Mouse (Mus musculus) A20 (cell line): ENCODE measurements around the gene Slc1a3.

Source experiments
- DNase-seq: peaks from one replicate; pipeline ENCODE4 v3.0.0-alpha.2; 2011; ENCODE audit warnings: low read depth, low spot score

Gene Slc1a3

GRCm38 (mm10) chr15:8614701-8615100 lies 95.9 kb downstream of the Slc1a3 start:
- DNase-seq: no peak

GRCm38 (mm10) chr15:8605538-8606188 lies 104.9 kb downstream of the Slc1a3 start:
- DNase-seq: no peak

- DNase-seq: no peak
These were observed 108.2 kb downstream of the Slc1a3 start for GRCm38 (mm10) chr15:8602362-8602761.

- no peak for DNase-seq
These were observed 109.0 kb downstream of the Slc1a3 start for GRCm38 (mm10) chr15:8601312-8602146.

GRCm38 (mm10) chr15:8596375-8596900 lies 114.1 kb downstream of the Slc1a3 start:
- no peak for DNase-seq

- DNase-seq: no peak
These were observed 115.3 kb downstream of the Slc1a3 start for GRCm38 (mm10) chr15:8595226-8595625.

- DNase-seq: peak; percentile 84
These were observed 121.0 kb downstream of the Slc1a3 start for GRCm38 (mm10) chr15:8589503-8590116.

GRCm38 (mm10) chr15:8588065-8588464 lies 122.5 kb downstream of the Slc1a3 start:
- DNase-seq: peak; percentile 57

- no peak for DNase-seq
These were observed 123.7 kb downstream of the Slc1a3 start for GRCm38 (mm10) chr15:8586822-8587281.
